7 mouse cellular contexts compared by ENCODE assay signal in genomic region chr2:30693206-30694035, GRCm38 (mm10).
DNase-seq lines count a peak whose midpoint lies in the region; ATAC-seq and TF ChIP-seq lines count a peak whose summit lies in the region.

No protein-coding gene starts in this region.

- WGBS in intestine, postnatal 0 days: 2% methylated on average over 40 of the region's 41 CpGs
- under 1% methylated on average over 40 of the region's 41 CpGs for WGBS in limb, embryonic 13.5 days
- WGBS in midbrain, embryonic 15.5 days: 0% methylated on average over 39 of the region's 41 CpGs

- H3K4me3 ChIP-seq in intestine, postnatal 0 days (ENCODE audit: low read depth, low read length): peak overlapping the region; percentile 38
- H3K4me3 ChIP-seq in limb, embryonic 13.5 days: peak overlapping the region; percentile 45
- H3K4me3 ChIP-seq in midbrain, embryonic 15.5 days: peak overlapping the region; percentile 29

- no peaks in the 10 kb centered on the region for H3K9me3 ChIP-seq in intestine, postnatal 0 days (ENCODE audit: control insufficient read depth)
- H3K9me3 ChIP-seq in limb, embryonic 13.5 days: no peaks in the 10 kb centered on the region
- H3K9me3 ChIP-seq in midbrain, embryonic 15.5 days: no peaks in the 10 kb centered on the region

- peak; percentile 43 for ATAC-seq in granulocyte monocyte progenitor cell, adult 5-6 weeks (replicated peaks; ENCODE audit: poor library complexity, severe bottlenecking)
- peak; percentile 73 for ATAC-seq in intestine, postnatal 0 days
- peak; percentile 79 for ATAC-seq in limb, embryonic 13.5 days (ENCODE audit: low FRiP score, low read depth)
- peak; percentile 89 for ATAC-seq in midbrain, embryonic 15.5 days (replicated peaks)

- peak overlapping the region; percentile 66 for H3K9ac ChIP-seq in intestine, postnatal 0 days (ENCODE audit: low read depth, low read length)
- H3K9ac ChIP-seq in limb, embryonic 13.5 days: peak overlapping the region; percentile 83
- peak overlapping the region; percentile 54 for H3K9ac ChIP-seq in midbrain, embryonic 15.5 days

- peak overlapping the region; percentile 71 for H3K4me2 ChIP-seq in intestine, postnatal 0 days (replicated peaks; ENCODE audit: low read depth)
- H3K4me2 ChIP-seq in limb, embryonic 13.5 days (replicated peaks): peak overlapping the region; percentile 74
- H3K4me2 ChIP-seq in midbrain, embryonic 15.5 days: peak overlapping the region; percentile 49

- no peaks in the 10 kb centered on the region for H3K27me3 ChIP-seq in intestine, postnatal 0 days (replicated peaks; ENCODE audit: control insufficient read depth, insufficient read depth, low read length)
- H3K27me3 ChIP-seq in limb, embryonic 13.5 days: no peaks in the 10 kb centered on the region
- no peaks in the 10 kb centered on the region for H3K27me3 ChIP-seq in midbrain, embryonic 15.5 days (replicated peaks)

- 0 out of 2 replicates have a peak, but pooled peaks cover 10% of the 10 kb centered on the region for H3K4me1 ChIP-seq in intestine, postnatal 0 days (replicated peaks; ENCODE audit: control insufficient read depth, insufficient read depth, low read length)
- H3K4me1 ChIP-seq in limb, embryonic 13.5 days: peaks cover 46% of the 10 kb centered on the region
- H3K4me1 ChIP-seq in midbrain, embryonic 15.5 days: peaks cover 57% of the 10 kb centered on the region

- H3K27ac ChIP-seq in intestine, postnatal 0 days (ENCODE audit: low read depth, low read length): peak overlapping the region; percentile 83
- H3K27ac ChIP-seq in limb, embryonic 13.5 days: peak overlapping the region; percentile 99
- peak overlapping the region; percentile 99 for H3K27ac ChIP-seq in midbrain, embryonic 15.5 days

- no peaks in the 10 kb centered on the region for H3K36me3 ChIP-seq in intestine, postnatal 0 days (ENCODE audit: control insufficient read depth, insufficient read depth)
- H3K36me3 ChIP-seq in limb, embryonic 13.5 days: no peaks in the 10 kb centered on the region
- H3K36me3 ChIP-seq in midbrain, embryonic 15.5 days (replicated peaks): no peaks in the 10 kb centered on the region

- peak; percentile 93 to 95 for DNase-seq in adrenal gland, adult (ENCODE audit: inconsistent age in 2 of 2, low spot score in 1 of 2)
- peak; percentile 96 for DNase-seq in embryo, embryonic 10.5 days (ENCODE audit: low spot score)
- DNase-seq in spleen, adult 12 weeks (ENCODE audit: low spot score): peak; percentile 44

- no peak for TF ChIP-seq CTCF in intestine, postnatal 0 days (IDR thresholded peaks at IDR 0.05; ENCODE audit: low read depth)

Comparison
In these comparisons a context has a peak if more than half of its experiments do, and no peak if none do; other contexts are left out.
1. Peak in every context shown above with its lines: DNase-seq, ATAC-seq, H3K4me3 ChIP-seq and H3K27ac ChIP-seq.
2. DNase-seq: peak in every context shown above with its lines; median percentile 96 in embryo, embryonic 10.5 days; 94 in adrenal gland, adult; 44 in spleen, adult 12 weeks.